Mouse (Mus musculus): Measurements from ENCODE around the gene Ngf. TPM values are rescaled to one million over a fixed set of nuclear protein-coding genes. Genes with fewer than 3 reads are reported as not detected.

Ngf gene
- total and polyA plus RNA-seq, 2 experiments from 2014 or later = 1.1 to 1.2 TPM

GRCm38 (mm10) chr3:102463339-102463738, 6.4 kb upstream of the Ngf start:
- DNase-seq (no peak), ATAC-seq (no peak)
- no peaks in the 10 kb centered on the region for H3K4me1 ChIP-seq (ENCODE audit: insufficient read depth)
- no peak overlapping the region for H3K4me3 ChIP-seq (ENCODE audit: low read depth, low read length)
- no peak overlapping the region for H3K27ac ChIP-seq (ENCODE audit: low read depth, low read length)
- no peak overlapping the region for H3K4me2 ChIP-seq (ENCODE audit: low read depth)
- no peak for TF ChIP-seq CTCF (IDR thresholded peaks at IDR 0.05; ENCODE audit: low read depth)
- H3K27me3 ChIP-seq (ENCODE audit: insufficient read depth, low read length) = no peaks in the 10 kb centered on the region
- 95% methylated on average over 2 of the region's 2 CpGs for WGBS
- no peak overlapping the region for H3K9ac ChIP-seq
- no peaks in the 10 kb centered on the region for H3K36me3 ChIP-seq (ENCODE audit: insufficient read depth)
- H3K9me3 ChIP-seq (ENCODE audit: low read length) = no peaks in the 10 kb centered on the region

DNA sequence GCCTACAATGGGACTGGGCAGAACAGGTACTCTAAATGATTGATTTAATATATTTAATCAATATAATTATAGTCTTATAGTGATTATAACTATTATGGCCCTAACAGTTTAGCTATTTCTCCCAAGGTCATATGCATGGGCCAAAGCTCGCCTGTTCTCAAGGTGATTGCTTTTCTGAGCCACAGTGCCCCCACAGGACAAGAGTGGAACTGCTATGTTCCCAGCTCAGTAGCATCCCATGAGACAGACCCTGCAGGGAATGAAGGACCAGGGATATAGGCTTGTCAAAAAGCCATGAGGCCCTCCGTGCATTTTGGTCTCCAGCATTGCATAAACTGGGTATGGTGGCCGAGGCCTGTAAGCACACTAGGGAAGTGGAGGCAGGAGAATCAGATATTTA, 3.1 kb upstream of the Ngf start:
- ATAC-seq = peak; percentile 44; the same call in 1 of the 2 replicates
- 23% methylated on average over 3 of the region's 3 CpGs for WGBS

DNA sequence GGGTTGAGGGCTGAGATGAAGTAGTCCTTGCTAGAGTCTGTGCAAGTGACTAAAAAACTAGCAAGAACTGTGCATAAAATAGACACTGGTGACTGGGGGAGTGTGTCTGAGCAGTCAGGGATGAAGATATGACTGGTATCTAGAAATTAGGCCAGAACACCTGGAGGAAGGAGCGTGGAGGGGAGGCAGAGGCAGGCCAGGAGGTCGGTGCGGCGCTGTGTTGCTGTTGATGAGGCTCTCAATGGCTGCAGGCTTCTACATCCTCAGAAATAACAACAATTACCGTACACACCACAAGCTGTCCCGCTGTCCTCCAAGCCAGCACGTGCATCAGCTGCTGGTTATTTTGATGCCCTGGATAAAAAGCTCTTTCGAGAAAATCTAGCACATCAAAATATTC, 2.6 kb upstream of the Ngf start:
- H3K4me1 ChIP-seq (ENCODE audit: insufficient read depth) = no peaks in the 10 kb centered on the region
- no peak for DNase-seq
- no peak for TF ChIP-seq CTCF (IDR thresholded peaks at IDR 0.05; ENCODE audit: low read depth)
- no peak overlapping the region for H3K4me3 ChIP-seq (ENCODE audit: low read depth, low read length)
- ATAC-seq = no peak
- H3K27ac ChIP-seq (ENCODE audit: low read depth, low read length) = no peak overlapping the region
- WGBS = 76% methylated on average over 8 of the region's 8 CpGs
- no peak overlapping the region for H3K4me2 ChIP-seq (ENCODE audit: low read depth)
- no peaks in the 10 kb centered on the region for H3K9me3 ChIP-seq (ENCODE audit: low read length)
- H3K27me3 ChIP-seq (ENCODE audit: insufficient read depth, low read length) = peaks cover 23% of the 10 kb centered on the region; the same call in 1 of the 2 replicates
- no peaks in the 10 kb centered on the region for H3K36me3 ChIP-seq (ENCODE audit: insufficient read depth)
- no peak overlapping the region for H3K9ac ChIP-seq

More for the DNA sequence above, 3.1 kb upstream of the Ngf start:
- Histone ChIP-seq H3K4me2 (ENCODE audit: low read depth) (no peak overlapping the region), H3K27ac (ENCODE audit: low read depth, low read length) (no peak overlapping the region), H3K9ac (no peak overlapping the region), H3K36me3 (ENCODE audit: insufficient read depth) (no peaks in the 10 kb centered on the region), H3K27me3 (ENCODE audit: insufficient read depth, low read length) (peaks cover 23% of the 10 kb centered on the region; the same call in 1 of the 2 replicates), H3K9me3 (ENCODE audit: low read length) (no peaks in the 10 kb centered on the region), H3K4me3 (ENCODE audit: low read depth, low read length) (no peak overlapping the region), H3K4me1 (ENCODE audit: insufficient read depth) (no peaks in the 10 kb centered on the region)
- TF ChIP-seq CTCF (IDR thresholded peaks at IDR 0.05; ENCODE audit: low read depth) = peak; percentile 84
- DNase-seq = peak; percentile 58

GRCm38 (mm10) chr3:102471251-102471650, 1.5 kb downstream of the Ngf start:
- Histone ChIP-seq H3K9me3 (ENCODE audit: low read length) (no peaks in the 10 kb centered on the region), H3K9ac (no peak overlapping the region), H3K36me3 (ENCODE audit: insufficient read depth) (no peaks in the 10 kb centered on the region), H3K4me2 (ENCODE audit: low read depth) (no peak overlapping the region), H3K4me1 (ENCODE audit: insufficient read depth) (no peaks in the 10 kb centered on the region), H3K4me3 (ENCODE audit: low read depth, low read length) (no peak overlapping the region), H3K27me3 (ENCODE audit: insufficient read depth, low read length) (peaks cover 23% of the 10 kb centered on the region; the same call in 1 of the 2 replicates), H3K27ac (ENCODE audit: low read depth, low read length) (no peak overlapping the region)
- no peak for TF ChIP-seq CTCF (IDR thresholded peaks at IDR 0.05; ENCODE audit: low read depth)
- no peak for ATAC-seq
- WGBS = 81% methylated on average over 5 of the region's 5 CpGs
- DNase-seq = no peak

- ATAC-seq = no peak
- H3K27me3 ChIP-seq (ENCODE audit: insufficient read depth, low read length) = peaks cover 23% of the 10 kb centered on the region; the same call in 1 of the 2 replicates
- H3K9me3 ChIP-seq (ENCODE audit: low read length) = no peaks in the 10 kb centered on the region
- H3K4me3 ChIP-seq (ENCODE audit: low read depth, low read length) = no peak overlapping the region
- no peak for TF ChIP-seq CTCF (IDR thresholded peaks at IDR 0.05; ENCODE audit: low read depth)
- no peaks in the 10 kb centered on the region for H3K4me1 ChIP-seq (ENCODE audit: insufficient read depth)
- 68% methylated on average over 5 of the region's 5 CpGs for WGBS
- no peak overlapping the region for H3K4me2 ChIP-seq (ENCODE audit: low read depth)
- no peaks in the 10 kb centered on the region for H3K36me3 ChIP-seq (ENCODE audit: insufficient read depth)
- no peak for DNase-seq
- H3K27ac ChIP-seq (ENCODE audit: low read depth, low read length) = no peak overlapping the region
- H3K9ac ChIP-seq = no peak overlapping the region
Observed at GRCm38 (mm10) chr3:102471799-102472198, 2.1 kb downstream of the Ngf start.

DNA sequence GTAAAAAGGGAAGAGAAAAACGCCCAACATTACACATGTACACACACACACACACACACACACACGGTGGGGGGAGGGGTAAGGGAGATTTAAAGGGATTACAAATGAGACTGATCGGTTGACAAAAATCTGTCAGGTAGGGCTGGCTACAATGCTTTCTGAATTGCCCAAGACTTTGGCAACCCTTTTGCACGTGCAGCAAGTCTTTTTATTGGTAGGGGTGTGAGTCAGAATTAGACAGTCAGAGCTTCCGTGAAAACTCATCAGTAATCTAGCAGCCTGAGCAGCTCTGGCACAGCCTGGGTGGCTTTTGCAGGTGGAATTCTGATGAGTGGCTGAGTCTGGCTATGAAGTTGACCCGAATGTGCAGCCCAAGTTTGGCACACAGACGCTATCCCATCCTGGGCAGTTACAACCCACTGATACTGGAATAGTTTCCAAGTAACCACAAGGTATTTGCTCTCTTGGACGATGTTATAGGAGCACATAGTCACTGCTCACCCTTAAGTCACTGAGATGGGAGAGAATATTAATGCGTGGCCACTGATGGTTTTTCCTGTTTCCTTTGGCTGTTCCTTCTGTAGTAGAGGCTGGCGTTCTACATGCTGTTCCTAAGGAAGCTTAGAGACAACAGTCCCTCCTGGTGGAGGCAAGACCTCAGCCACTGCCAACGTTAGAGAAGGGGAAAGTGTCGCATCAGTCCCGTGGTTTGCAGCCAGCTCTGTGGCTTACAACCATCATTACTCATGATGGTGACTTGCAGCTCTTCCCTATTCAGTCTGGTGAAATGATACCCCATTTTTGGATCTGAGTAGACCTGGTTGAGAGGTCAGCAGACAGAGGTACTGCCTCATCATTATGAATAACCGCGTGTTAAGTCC, 4.8 kb downstream of the Ngf start:
- DNase-seq = no peak
- H3K9me3 ChIP-seq (ENCODE audit: low read length) = no peaks in the 10 kb centered on the region
- no peak overlapping the region for H3K4me2 ChIP-seq (ENCODE audit: low read depth)
- H3K9ac ChIP-seq = no peak overlapping the region
- no peak for TF ChIP-seq CTCF (IDR thresholded peaks at IDR 0.05; ENCODE audit: low read depth)
- no peak overlapping the region for H3K27ac ChIP-seq (ENCODE audit: low read depth, low read length)
- peaks cover 17% of the 10 kb centered on the region; the same call in 1 of the 2 replicates for H3K27me3 ChIP-seq (ENCODE audit: insufficient read depth, low read length)
- H3K4me3 ChIP-seq (ENCODE audit: low read depth, low read length) = no peak overlapping the region
- no peaks in the 10 kb centered on the region for H3K4me1 ChIP-seq (ENCODE audit: insufficient read depth)
- ATAC-seq = no peak
- 81% methylated on average over 15 of the region's 15 CpGs for WGBS
- no peaks in the 10 kb centered on the region for H3K36me3 ChIP-seq (ENCODE audit: insufficient read depth)

DNA sequence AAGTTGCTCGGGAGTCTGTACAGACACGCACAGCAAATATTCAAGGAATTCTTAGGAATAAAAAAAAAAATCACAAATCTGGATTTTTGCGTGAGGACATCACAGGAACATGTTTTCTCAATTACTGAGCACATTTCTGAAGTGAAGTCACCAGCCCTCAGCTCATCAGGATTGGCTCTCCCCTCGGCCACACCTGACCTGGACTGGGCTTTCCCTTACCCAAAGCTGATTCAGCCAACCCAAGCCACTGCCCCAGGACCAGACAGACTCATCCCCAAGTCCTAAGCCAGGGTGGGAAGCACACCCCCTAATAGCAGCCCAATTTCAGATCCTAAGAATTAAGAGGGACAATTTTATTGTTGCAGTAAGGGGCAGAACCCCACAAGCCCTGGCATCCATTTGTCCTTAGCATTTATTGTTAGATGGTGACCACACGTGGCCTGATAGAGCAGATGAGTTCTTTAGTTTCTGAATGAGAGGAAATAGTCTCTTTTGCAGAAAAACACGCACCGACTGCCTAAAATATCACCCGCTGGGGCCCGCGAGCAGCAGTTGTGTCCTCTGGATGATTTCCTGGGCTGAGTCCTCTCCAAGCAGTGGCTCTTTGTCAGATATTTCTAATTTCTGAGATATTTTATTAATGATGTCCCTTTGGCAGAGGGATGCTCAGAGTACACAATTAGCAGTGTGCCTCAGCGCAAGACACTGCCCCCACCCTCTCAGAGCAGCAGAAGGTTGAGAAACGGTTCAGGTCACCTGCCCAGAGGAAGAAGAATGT, 8.4 kb downstream of the Ngf start:
- no peaks in the 10 kb centered on the region for H3K4me1 ChIP-seq (ENCODE audit: insufficient read depth)
- no peak for TF ChIP-seq CTCF (IDR thresholded peaks at IDR 0.05; ENCODE audit: low read depth)
- no peak overlapping the region for H3K4me3 ChIP-seq (ENCODE audit: low read depth, low read length)
- no peak overlapping the region for H3K4me2 ChIP-seq (ENCODE audit: low read depth)
- DNase-seq (no peak), ATAC-seq (no peak)
- no peak overlapping the region for H3K27ac ChIP-seq (ENCODE audit: low read depth, low read length)
- no peaks in the 10 kb centered on the region for H3K36me3 ChIP-seq (ENCODE audit: insufficient read depth)
- no peak overlapping the region for H3K9ac ChIP-seq
- no peaks in the 10 kb centered on the region for H3K9me3 ChIP-seq (ENCODE audit: low read length)
- H3K27me3 ChIP-seq (ENCODE audit: insufficient read depth, low read length) = no peaks in the 10 kb centered on the region
- 84% methylated on average over 12 of the region's 12 CpGs for WGBS
